In the genomic region with DNA sequence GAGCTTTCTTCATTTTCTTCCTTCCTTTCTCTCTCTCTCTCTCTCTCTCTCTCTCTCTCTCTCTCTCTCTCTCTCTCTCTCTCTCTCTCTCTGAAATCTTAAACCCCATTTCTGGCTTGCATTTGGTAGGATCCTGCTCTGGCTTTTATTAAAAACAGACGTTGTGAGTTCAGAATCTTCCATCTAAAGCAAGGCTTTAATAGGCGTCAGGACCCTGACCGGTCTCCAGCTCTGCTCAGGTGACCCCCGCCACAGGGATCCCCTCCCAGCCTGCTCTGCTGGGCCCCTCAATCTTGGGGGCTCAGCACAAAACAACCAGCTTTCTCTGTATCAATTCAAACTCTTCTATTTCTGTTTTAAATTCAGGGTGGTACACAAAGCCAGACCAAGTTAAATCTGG, we compare ENCODE assay signal across 13 mouse cellular contexts. TPM values are rescaled to one million over a fixed set of nuclear protein-coding genes. Genes with fewer than 3 reads are reported as not detected.
A peak's percentile ranks its signal among the peaks of the same experiment; 100 is the strongest.
DNase-seq lines count a peak whose midpoint lies in the region; ATAC-seq and TF ChIP-seq lines count a peak whose summit lies in the region.
"Had no signal": no experiment of that assay in that cellular context is flagged by ENCODE, and none has a peak within 500 bp of the region (broad histone marks: within the 10 kb centered on the region; RNA-seq: fewer than 3 reads in every experiment).

No protein-coding gene starts in this region.

- H3K4me2 ChIP-seq in heart, postnatal 0 days (ENCODE audit: low read depth, low read length): no peak overlapping the region
- H3K4me2 ChIP-seq in neural tube, embryonic 11.5 days (ENCODE audit: low read depth): no peak overlapping the region
- H3K4me2 ChIP-seq in neural tube, embryonic 15.5 days: no peak overlapping the region
- H3K4me2 ChIP-seq in hindbrain, embryonic 14.5 days (replicated peaks): no peak overlapping the region
- H3K4me2 ChIP-seq: midbrain, embryonic 12.5 days had no signal

- no peaks in the 10 kb centered on the region for H3K27me3 ChIP-seq in heart, postnatal 0 days (ENCODE audit: control insufficient read depth, insufficient read depth, low read length)
- H3K27me3 ChIP-seq in neural tube, embryonic 11.5 days (ENCODE audit: control insufficient read depth, insufficient read depth, low read length): no peaks in the 10 kb centered on the region
- H3K27me3 ChIP-seq in neural tube, embryonic 15.5 days (replicated peaks): no peaks in the 10 kb centered on the region
- H3K27me3 ChIP-seq in hindbrain, embryonic 14.5 days (ENCODE audit: control insufficient read depth, insufficient read depth, low read length): no peaks in the 10 kb centered on the region
- H3K27me3 ChIP-seq: midbrain, embryonic 12.5 days had no signal

- no peak for ATAC-seq in heart, postnatal 0 days (ENCODE audit: insufficient read depth, low read depth)
- no peak for ATAC-seq in neural tube, embryonic 11.5 days (ENCODE audit: insufficient read depth, low FRiP score, low TSS enrichment)
- ATAC-seq in neural tube, embryonic 15.5 days (ENCODE audit: low FRiP score): no peak
- no peak for ATAC-seq in hindbrain, embryonic 14.5 days (ENCODE audit: low FRiP score)
- no peak for ATAC-seq in cerebellum, adult (ENCODE audit: insufficient number of reproducible peaks, low FRiP score, low TSS enrichment)
- ATAC-seq: activated CD4-positive, CD25-positive, alpha-beta regulatory T cell, adult 4 months had no signal

- TF ChIP-seq CTCF in heart, postnatal 0 days (IDR thresholded peaks at IDR 0.05; ENCODE audit: low read depth): no peak

- DNase-seq in heart, postnatal 0 days (ENCODE audit: low spot score): no peak
- no peak for DNase-seq in heart, postnatal 4 days
- no peak for DNase-seq in neural tube, embryonic 11.5 days (ENCODE audit: low spot score)
- DNase-seq in hindbrain, embryonic 14.5 days (ENCODE audit: low spot score): no peak
- no peak for DNase-seq in adrenal gland, adult 18-20 months (ENCODE audit: low spot score in 2 of 2)
- DNase-seq: kidney, adult 8-10 months; thymus, postnatal 14 days had no signal

- TF ChIP-seq EP300 in heart, postnatal 0 days (IDR thresholded peaks at IDR 0.05; ENCODE audit: low read depth): no peak

- H3K4me1 ChIP-seq in heart, postnatal 0 days (ENCODE audit: control insufficient read depth, insufficient read depth): peaks cover 15% of the 10 kb centered on the region
- peaks cover 13% of the 10 kb centered on the region for H3K4me1 ChIP-seq in neural tube, embryonic 11.5 days (ENCODE audit: control insufficient read depth, insufficient read depth, low read length)
- peaks cover 20% of the 10 kb centered on the region for H3K4me1 ChIP-seq in neural tube, embryonic 15.5 days
- peaks cover 15% of the 10 kb centered on the region for H3K4me1 ChIP-seq in hindbrain, embryonic 14.5 days (replicated peaks; ENCODE audit: control insufficient read depth, insufficient read depth, low read length)

- H3K27ac ChIP-seq in heart, postnatal 0 days (ENCODE audit: low read depth): 0 out of 2 replicates have a peak overlapping the region, but pooled peaks have one; percentile 21
- H3K27ac ChIP-seq in neural tube, embryonic 11.5 days (ENCODE audit: low read depth, low read length): peak overlapping the region; percentile 75
- H3K27ac ChIP-seq in neural tube, embryonic 15.5 days (replicated peaks): no peak overlapping the region
- H3K27ac ChIP-seq in hindbrain, embryonic 14.5 days: peak overlapping the region; percentile 2; the same call in 1 of the 2 replicates
- H3K27ac ChIP-seq: midbrain, embryonic 12.5 days had no signal

- no peak overlapping the region for H3K4me3 ChIP-seq in heart, postnatal 0 days (ENCODE audit: low read depth, low read length)
- H3K4me3 ChIP-seq in neural tube, embryonic 11.5 days (ENCODE audit: low read depth, low read length): no peak overlapping the region
- no peak overlapping the region for H3K4me3 ChIP-seq in neural tube, embryonic 15.5 days (replicated peaks)
- H3K4me3 ChIP-seq in hindbrain, embryonic 14.5 days (replicated peaks; ENCODE audit: low read length): no peak overlapping the region
- H3K4me3 ChIP-seq: midbrain, embryonic 12.5 days had no signal

- WGBS in heart, postnatal 0 days: 67% methylated on average over 4 of the region's 4 CpGs
- WGBS in neural tube, embryonic 11.5 days: 62% methylated on average over 4 of the region's 4 CpGs
- 63% methylated on average over 4 of the region's 4 CpGs for WGBS in neural tube, embryonic 15.5 days
- WGBS in hindbrain, embryonic 14.5 days: 74% methylated on average over 4 of the region's 4 CpGs

- H3K36me3 ChIP-seq in heart, postnatal 0 days (replicated peaks; ENCODE audit: control insufficient read depth, insufficient read depth, low read length): no peaks in the 10 kb centered on the region
- no peaks in the 10 kb centered on the region for H3K36me3 ChIP-seq in neural tube, embryonic 11.5 days (ENCODE audit: control insufficient read depth, insufficient read depth, low read length)
- H3K36me3 ChIP-seq in neural tube, embryonic 15.5 days: peaks cover 6% of the 10 kb centered on the region
- peaks cover 5% of the 10 kb centered on the region; the same call in 1 of the 2 replicates for H3K36me3 ChIP-seq in hindbrain, embryonic 14.5 days (replicated peaks; ENCODE audit: control insufficient read depth, insufficient read depth)
- H3K36me3 ChIP-seq: midbrain, embryonic 12.5 days had no signal

- H3K9me3 ChIP-seq in heart, postnatal 0 days (replicated peaks; ENCODE audit: control insufficient read depth, low read length): no peaks in the 10 kb centered on the region
- H3K9me3 ChIP-seq in neural tube, embryonic 11.5 days (ENCODE audit: control insufficient read depth, low read length): no peaks in the 10 kb centered on the region
- H3K9me3 ChIP-seq in neural tube, embryonic 15.5 days (replicated peaks): no peaks in the 10 kb centered on the region
- H3K9me3 ChIP-seq in hindbrain, embryonic 14.5 days (ENCODE audit: control insufficient read depth, low read length): no peaks in the 10 kb centered on the region
- H3K9me3 ChIP-seq: midbrain, embryonic 12.5 days had no signal

- H3K9ac ChIP-seq in heart, postnatal 0 days (replicated peaks; ENCODE audit: low read depth, low read length): no peak overlapping the region
- H3K9ac ChIP-seq in neural tube, embryonic 11.5 days (ENCODE audit: low read length): no peak overlapping the region
- H3K9ac ChIP-seq in neural tube, embryonic 15.5 days (replicated peaks): no peak overlapping the region
- H3K9ac ChIP-seq in hindbrain, embryonic 14.5 days: no peak overlapping the region
- H3K9ac ChIP-seq: midbrain, embryonic 12.5 days had no signal

RNA-seq across cellular contexts. Expression of a gene that starts 28.8 kb away (rescaled TPM):
- not detected in 2 replicates for total RNA-seq in heart, postnatal 0 days (2014; rRNA removed; ENCODE audit: low replicate concordance)
- polyA plus RNA-seq in heart, postnatal 0 days (2015; fragmentation: Nextera tagmentation; extraction: Ambion mirVana): not detected in 2 replicates
- total RNA-seq in heart, postnatal 4 days (2021): not detected
- not detected in 2 replicates for polyA plus RNA-seq in neural tube, embryonic 11.5 days (2014; fragmentation: Nextera tagmentation; extraction: Ambion mirVana)
- 0.20 and 0.24 TPM in 2 replicates for polyA plus RNA-seq in neural tube, embryonic 15.5 days (2015; fragmentation: Nextera tagmentation; extraction: Ambion mirVana)
- polyA plus RNA-seq in hindbrain, embryonic 14.5 days (2014; fragmentation: Nextera tagmentation; extraction: Ambion mirVana): 0.20 TPM in 1 of 2 replicates, not detected in the other
- under 1 TPM in 1 of 2 experiments, not detected in 1; 0.32 TPM for total RNA-seq in adrenal gland, adult 18-20 months (2021)
- total RNA-seq: left cerebral cortex, adult 18-20 months had no signal
- polyA plus RNA-seq: activated CD4-positive, CD25-positive, alpha-beta regulatory T cell, adult 4 months; liver, embryonic 16.5 days; midbrain, embryonic 12.5 days had no signal

RNA-seq across cellular contexts. Expression of a gene that starts 39.2 kb away (rescaled TPM):
- 19.1 and 24.0 TPM in 2 replicates for total RNA-seq in heart, postnatal 0 days (2014; rRNA removed; ENCODE audit: low replicate concordance)
- 25.0 and 25.8 TPM in 2 replicates for polyA plus RNA-seq in heart, postnatal 0 days (2015; fragmentation: Nextera tagmentation; extraction: Ambion mirVana)
- total RNA-seq in heart, postnatal 4 days (2021): 10 to 100 TPM; 14.8 to 16.7 TPM
- 34.7 and 38.4 TPM in 2 replicates for polyA plus RNA-seq in neural tube, embryonic 11.5 days (2014; fragmentation: Nextera tagmentation; extraction: Ambion mirVana)
- 33.8 and 35.5 TPM in 2 replicates for polyA plus RNA-seq in neural tube, embryonic 15.5 days (2015; fragmentation: Nextera tagmentation; extraction: Ambion mirVana)
- 34.5 TPM in 2 replicates for polyA plus RNA-seq in hindbrain, embryonic 14.5 days (2014; fragmentation: Nextera tagmentation; extraction: Ambion mirVana)
- 10 to 100 TPM; 16.8 to 17.7 TPM for total RNA-seq in adrenal gland, adult 18-20 months (2021)
